Mouse (Mus musculus) thymus, postnatal 10 days (tissue): Measurements from ENCODE around the gene Ahnak.
"Not testable (repeated sequence)": the region's sequence is repeated elsewhere in the genome, so short reads cannot be mapped to it uniquely, and the experiment has no call there.

ENCODE experiments used
- DNase-seq, 2 experiments: peaks; one replicate each; pipeline ENCODE4 v3.0.0; 2021; ENCODE audit warnings: low spot score in 2 of 2

The Ahnak gene

GRCm38 (mm10) chr19:8972491-8972890 lies 16.6 kb upstream of the Ahnak start:
- DNase-seq: not testable (repeated sequence)

- no peak for DNase-seq
These were observed 14.4 kb upstream of the Ahnak start for GRCm38 (mm10) chr19:8974638-8975037.

GRCm38 (mm10) chr19:8975491-8975890 lies 13.6 kb upstream of the Ahnak start:
- no peak for DNase-seq

- DNase-seq: no peak
These were observed 12.5 kb upstream of the Ahnak start for GRCm38 (mm10) chr19:8976535-8976934.

GRCm38 (mm10) chr19:8980771-8981170 lies 8.3 kb upstream of the Ahnak start:
- DNase-seq: no peak

GRCm38 (mm10) chr19:8981450-8982168 lies 7.5 kb upstream of the Ahnak start:
- no peak for DNase-seq

GRCm38 (mm10) chr19:8982303-8983149 lies 6.6 kb upstream of the Ahnak start:
- DNase-seq: no peak

GRCm38 (mm10) chr19:8983150-8983650 lies 5.9 kb upstream of the Ahnak start:
- DNase-seq: no peak

GRCm38 (mm10) chr19:8984255-8984868 lies 4.7 kb upstream of the Ahnak start:
- peak; percentile 33 to 37 for DNase-seq

GRCm38 (mm10) chr19:8985891-8986290 lies 3.2 kb upstream of the Ahnak start:
- DNase-seq: no peak

- DNase-seq: no peak
These were observed 1.3 kb upstream of the Ahnak start for GRCm38 (mm10) chr19:8987816-8988215.

GRCm38 (mm10) chr19:8988346-8989065 lies 578 bp upstream of the Ahnak start:
- DNase-seq: no peak

- DNase-seq: peak; percentile 38 to 53
These were observed 715 bp downstream of the Ahnak start for GRCm38 (mm10) chr19:8989567-8990431.

- no peak for DNase-seq
These were observed 1.5 kb downstream of the Ahnak start for GRCm38 (mm10) chr19:8990432-8991102.

- no peak for DNase-seq
These were observed 2.3 kb downstream of the Ahnak start for GRCm38 (mm10) chr19:8991245-8991870.

- no peak for DNase-seq
These were observed 3.0 kb downstream of the Ahnak start for GRCm38 (mm10) chr19:8991871-8992735.

- DNase-seq: peak; percentile 73 to 86
These were observed 3.9 kb downstream of the Ahnak start for GRCm38 (mm10) chr19:8992769-8993624.

GRCm38 (mm10) chr19:8993625-8993912 lies 4.5 kb downstream of the Ahnak start:
- DNase-seq: no peak
